Mouse (Mus musculus): ENCODE data around the gene Gm12830. TPM values are rescaled to one million over a fixed set of nuclear protein-coding genes. Genes with fewer than 3 reads are reported as not detected.

Gene Gm12830
- polyA plus RNA-seq (2012; rRNA removed), result not detected in 2 replicates

DNA sequence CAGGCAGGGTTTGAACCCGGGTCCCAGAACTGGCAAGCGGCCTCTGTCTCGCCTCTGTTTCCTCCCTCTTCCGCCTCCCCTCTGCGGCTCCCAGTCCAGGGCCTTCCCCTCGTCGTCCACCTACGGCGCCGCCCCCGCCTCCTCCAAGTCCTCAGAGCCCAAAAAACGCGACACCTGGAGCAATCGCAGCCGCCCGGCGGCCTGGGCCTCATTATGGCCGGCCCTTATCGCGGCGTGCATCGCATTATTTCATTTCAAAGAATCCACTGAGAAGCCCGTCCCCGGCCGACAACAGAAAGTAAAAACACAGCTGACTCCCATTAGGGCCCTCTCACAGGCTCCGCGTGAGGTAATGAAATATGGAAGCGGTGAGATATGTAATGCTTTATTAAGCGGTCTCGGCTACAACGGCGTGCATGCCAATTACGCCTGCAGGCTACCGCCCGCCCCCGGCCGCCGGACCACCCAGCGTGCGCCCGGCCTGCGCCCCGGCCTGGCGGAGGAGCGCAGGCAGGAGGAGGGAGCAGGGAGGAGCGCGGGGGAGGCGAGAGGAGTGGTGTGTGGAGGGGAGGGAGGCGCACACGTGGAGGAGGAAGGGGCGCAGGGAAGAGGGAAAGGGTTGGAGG, at the start of gene Gm12830:
TSS of gene Gm12830 (plus strand) at position 156 of the 626 bp plus-strand sequence.
- Histone ChIP-seq H3K36me3 (ENCODE audit: control insufficient read depth, insufficient read depth, low read length) (no peaks in the 10 kb centered on the region), H3K27ac (ENCODE audit: insufficient read depth, low read depth, low read length) (no peak within 1 kb of the TSS)
- 3% methylated on average over 51 of the region's 51 CpGs for WGBS

DNA sequence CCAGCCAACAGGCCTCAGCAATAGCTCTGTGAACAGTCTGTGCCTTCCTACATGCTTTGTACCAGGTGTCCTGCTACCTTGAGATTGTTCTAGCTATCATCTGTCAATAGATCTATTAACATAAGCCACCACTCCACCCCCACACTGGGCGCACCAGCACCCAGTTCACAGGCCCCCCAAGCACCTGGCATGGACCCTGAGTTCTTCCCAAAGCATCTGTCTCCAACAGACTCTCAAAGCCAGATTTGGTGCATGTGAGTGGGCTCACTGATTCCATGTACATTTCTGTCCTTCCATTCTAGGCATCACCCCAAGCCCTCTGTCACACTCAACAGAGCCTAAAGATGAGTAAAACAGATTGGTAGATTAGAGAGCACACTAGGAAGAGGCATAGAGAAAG, 48.2 kb upstream of the Gm12830 start:
- Histone ChIP-seq H3K4me3 (ENCODE audit: low read depth, low read length) (no peak overlapping the region), H3K27ac (ENCODE audit: insufficient read depth, low read depth, low read length) (no peak overlapping the region), H3K36me3 (ENCODE audit: control insufficient read depth, insufficient read depth, low read length) (no peaks in the 10 kb centered on the region), H3K27me3 (ENCODE audit: control insufficient read depth, insufficient read depth, low read length) (no peaks in the 10 kb centered on the region), H3K4me1 (ENCODE audit: control insufficient read depth, insufficient read depth, insufficient read length, low read length) (no peaks in the 10 kb centered on the region)
- TF ChIP-seq CTCF (IDR thresholded peaks at IDR 0.05; ENCODE audit: extremely low read depth, insufficient read length, insufficient replicate concordance, low read depth, low read length) (no peak), POLR2A (IDR thresholded peaks at IDR 0.05; ENCODE audit: low read depth, low read length) (no peak)
- whole genome bisulfite sequencing, result 97% methylated on average over 1 of the region's 1 CpGs

More for the DNA sequence above, at the start of gene Gm12830:
- no peak for TF ChIP-seq POLR2A (IDR thresholded peaks at IDR 0.05; ENCODE audit: low read depth, low read length)
- no peak for TF ChIP-seq CTCF (IDR thresholded peaks at IDR 0.05; ENCODE audit: extremely low read depth, insufficient read length, insufficient replicate concordance, low read depth, low read length)
- Histone ChIP-seq H3K4me3 (ENCODE audit: low read depth, low read length) (peak within 1 kb of the TSS; percentile 62), H3K4me1 (ENCODE audit: control insufficient read depth, insufficient read depth, insufficient read length, low read length) (peaks cover 2% of the 10 kb centered on the region), H3K27me3 (ENCODE audit: control insufficient read depth, insufficient read depth, low read length) (no peaks in the 10 kb centered on the region)

DNA sequence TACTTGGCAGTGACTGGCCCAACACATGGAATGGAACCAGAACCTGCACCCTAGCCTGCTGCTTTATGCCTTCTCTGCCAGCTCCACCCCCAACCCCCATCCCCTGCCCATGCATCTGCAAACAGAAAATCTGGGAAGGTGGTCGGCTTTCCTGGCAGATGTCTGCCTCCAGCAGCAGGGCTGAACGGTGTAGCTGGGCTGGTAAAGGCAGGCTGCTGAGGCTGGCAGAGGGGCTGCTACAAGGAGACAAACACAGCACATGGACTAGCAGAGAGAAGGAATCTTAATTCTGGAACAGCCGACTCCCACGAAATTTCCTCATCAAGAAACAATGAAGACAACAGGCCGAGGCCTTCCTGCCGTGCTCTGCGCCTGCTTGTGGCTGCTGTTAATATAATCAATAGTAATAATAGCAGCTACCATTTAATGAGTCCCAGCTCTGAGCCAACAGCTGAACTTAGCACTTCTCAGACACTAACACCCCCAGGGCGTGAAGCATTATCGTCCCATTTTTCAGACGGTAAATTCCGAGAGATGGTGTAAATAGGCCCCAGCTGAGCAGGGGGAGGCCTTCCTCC, 43.8 kb upstream of the Gm12830 start:
- TF ChIP-seq CTCF (IDR thresholded peaks at IDR 0.05; ENCODE audit: extremely low read depth, insufficient read length, insufficient replicate concordance, low read depth, low read length) (no peak), POLR2A (IDR thresholded peaks at IDR 0.05; ENCODE audit: low read depth, low read length) (no peak)
- 69% methylated on average over 11 of the region's 11 CpGs for WGBS

DNA sequence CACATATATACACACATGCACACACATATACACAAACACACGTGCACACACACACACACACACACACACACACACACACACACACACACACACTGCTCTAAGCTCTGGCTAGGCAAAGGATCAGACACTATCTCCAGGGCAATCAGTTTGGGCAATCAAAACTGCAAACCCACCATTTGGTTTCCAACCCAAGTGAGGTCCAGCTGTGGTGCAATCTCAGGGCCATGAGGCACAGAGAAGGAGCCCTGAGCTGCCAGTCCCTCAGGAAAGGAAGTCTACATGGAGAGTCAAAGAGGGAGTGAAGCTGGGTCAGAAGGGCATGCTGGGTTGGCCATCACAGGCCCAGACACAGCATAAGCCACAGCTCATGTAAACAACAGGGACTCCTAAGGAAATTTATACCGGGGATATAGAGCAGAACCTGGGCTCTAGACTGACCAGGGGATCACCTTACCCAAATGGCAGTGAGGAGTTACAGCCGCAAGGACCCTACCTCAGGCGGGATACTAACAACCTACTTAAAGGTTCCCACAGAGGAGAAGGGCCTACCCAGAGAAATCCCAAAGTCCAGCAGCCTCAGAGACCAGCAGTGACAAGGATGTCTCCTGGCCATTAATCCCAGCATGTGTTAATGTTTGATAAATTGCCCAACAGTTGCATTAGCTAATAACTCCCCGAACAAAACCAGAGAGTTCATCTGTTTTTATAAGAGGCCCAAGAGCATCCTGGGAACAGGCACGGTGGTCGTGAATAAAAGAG, 42.6 kb upstream of the Gm12830 start:
- H3K27me3 ChIP-seq (ENCODE audit: control insufficient read depth, insufficient read depth, low read length), result no peaks in the 10 kb centered on the region
- WGBS, result 49% methylated on average over 7 of the region's 7 CpGs
- no peaks in the 10 kb centered on the region for H3K36me3 ChIP-seq (ENCODE audit: control insufficient read depth, insufficient read depth, low read length)
- no peaks in the 10 kb centered on the region for H3K4me1 ChIP-seq (ENCODE audit: control insufficient read depth, insufficient read depth, insufficient read length, low read length)
- no peak overlapping the region for H3K27ac ChIP-seq (ENCODE audit: insufficient read depth, low read depth, low read length)
- no peak overlapping the region for H3K4me3 ChIP-seq (ENCODE audit: low read depth, low read length)
- TF ChIP-seq POLR2A (IDR thresholded peaks at IDR 0.05; ENCODE audit: low read depth, low read length) (no peak), CTCF (IDR thresholded peaks at IDR 0.05; ENCODE audit: extremely low read depth, insufficient read length, insufficient replicate concordance, low read depth, low read length) (no peak)

More for the DNA sequence above, 43.8 kb upstream of the Gm12830 start:
- Histone ChIP-seq H3K36me3 (ENCODE audit: control insufficient read depth, insufficient read depth, low read length) (no peaks in the 10 kb centered on the region), H3K4me1 (ENCODE audit: control insufficient read depth, insufficient read depth, insufficient read length, low read length) (no peaks in the 10 kb centered on the region), H3K27me3 (ENCODE audit: control insufficient read depth, insufficient read depth, low read length) (no peaks in the 10 kb centered on the region), H3K4me3 (ENCODE audit: low read depth, low read length) (no peak overlapping the region), H3K27ac (ENCODE audit: insufficient read depth, low read depth, low read length) (no peak overlapping the region)

DNA sequence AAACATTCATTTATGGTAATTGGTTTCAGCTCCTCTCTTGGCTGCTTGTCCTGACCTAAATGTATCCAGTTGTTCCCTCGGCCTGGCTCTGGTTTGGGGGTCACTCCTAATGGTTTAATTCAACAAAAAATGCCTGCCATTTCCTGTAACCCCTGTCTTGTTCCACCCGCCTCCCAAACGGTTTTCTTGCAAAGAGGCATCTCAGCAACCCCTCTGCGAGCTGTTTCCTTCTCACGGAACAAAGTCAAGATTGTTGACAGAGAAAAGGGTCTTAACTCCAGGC, 42.1 kb upstream of the Gm12830 start:
- no peak overlapping the region for H3K27ac ChIP-seq (ENCODE audit: insufficient read depth, low read depth, low read length)
- no peaks in the 10 kb centered on the region for H3K27me3 ChIP-seq (ENCODE audit: control insufficient read depth, insufficient read depth, low read length)
- 47% methylated on average over 5 of the region's 5 CpGs for WGBS
- no peaks in the 10 kb centered on the region for H3K4me1 ChIP-seq (ENCODE audit: control insufficient read depth, insufficient read depth, insufficient read length, low read length)
- TF ChIP-seq CTCF (IDR thresholded peaks at IDR 0.05; ENCODE audit: extremely low read depth, insufficient read length, insufficient replicate concordance, low read depth, low read length) (no peak), POLR2A (IDR thresholded peaks at IDR 0.05; ENCODE audit: low read depth, low read length) (no peak)
- H3K4me3 ChIP-seq (ENCODE audit: low read depth, low read length), result no peak overlapping the region
- H3K36me3 ChIP-seq (ENCODE audit: control insufficient read depth, insufficient read depth, low read length), result no peaks in the 10 kb centered on the region

DNA sequence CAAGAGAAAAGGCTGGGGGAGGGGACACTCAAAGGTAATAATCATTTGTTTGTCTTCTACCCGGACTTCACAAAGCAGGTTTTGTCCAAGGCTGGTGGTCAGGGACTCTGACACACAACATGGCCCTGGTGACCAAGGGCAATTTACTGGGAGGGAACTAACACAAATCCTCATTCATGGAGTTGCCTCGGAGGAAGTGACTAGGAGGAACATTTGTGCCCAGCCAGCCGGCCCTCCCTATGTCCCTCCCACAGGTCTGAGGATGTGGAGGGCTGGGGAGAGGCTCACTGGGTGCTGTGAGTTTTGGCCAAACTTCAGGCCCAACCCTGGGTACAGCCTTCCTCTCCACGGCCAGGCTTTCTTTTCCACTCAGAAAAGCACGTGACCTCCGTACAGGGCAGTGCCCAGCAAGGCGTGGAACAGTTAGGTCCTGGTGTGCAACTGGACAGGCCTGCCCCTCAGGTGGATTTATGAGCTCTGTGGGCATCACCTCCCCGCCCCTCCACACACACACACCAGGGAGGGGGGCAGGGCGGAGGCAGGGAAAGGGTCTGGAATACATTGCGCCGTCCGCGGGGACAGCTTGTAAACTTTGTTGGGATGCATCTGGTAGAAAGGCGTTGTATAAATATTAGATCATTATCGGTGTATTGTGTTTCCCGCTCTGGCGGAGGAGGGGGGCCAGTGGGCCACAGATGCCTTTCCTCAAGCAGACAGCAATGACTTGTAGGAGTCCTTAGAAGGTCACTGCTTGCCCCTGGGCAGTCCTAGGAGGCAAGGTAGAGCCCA, 41.6 kb upstream of the Gm12830 start:
- Histone ChIP-seq H3K27ac (ENCODE audit: insufficient read depth, low read depth, low read length) (no peak overlapping the region), H3K36me3 (ENCODE audit: control insufficient read depth, insufficient read depth, low read length) (no peaks in the 10 kb centered on the region), H3K4me3 (ENCODE audit: low read depth, low read length) (no peak overlapping the region), H3K4me1 (ENCODE audit: control insufficient read depth, insufficient read depth, insufficient read length, low read length) (no peaks in the 10 kb centered on the region), H3K27me3 (ENCODE audit: control insufficient read depth, insufficient read depth, low read length) (no peaks in the 10 kb centered on the region)
- no peak for TF ChIP-seq POLR2A (IDR thresholded peaks at IDR 0.05; ENCODE audit: low read depth, low read length)
- no peak for TF ChIP-seq CTCF (IDR thresholded peaks at IDR 0.05; ENCODE audit: extremely low read depth, insufficient read length, insufficient replicate concordance, low read depth, low read length)
- WGBS, result 51% methylated on average over 17 of the region's 17 CpGs
